Mouse (Mus musculus) forebrain, postnatal 0 days (tissue): Measurements from ENCODE around the gene Rprd1b. TPM values are rescaled to one million over a fixed set of nuclear protein-coding genes. Genes with fewer than 3 reads are reported as not detected.

ENCODE experiments used
- ATAC-seq: fragments of 200-750 bp; cut with Nextera tagmentation; 2 replicates; pipeline ENCODE4 v1.8.0; 2017; ENCODE audit warnings: mild to moderate bottlenecking, moderate library complexity
- DNase-seq: peaks from one replicate; pipeline ENCODE4 v3.0.0-alpha.2; 2015
- H3K27ac ChIP-seq: fragments of 300-500 bp; sonication (generic); 2 replicates; pipeline ENCODE4 v1.5.1; 2014; ENCODE audit warnings: low read depth, mild to moderate bottlenecking, antibody characterized with exemption, low read length, moderate library complexity, mixed read lengths
- H3K27me3 ChIP-seq: fragments of 300-500 bp; sonication (generic); 2 replicates; pipeline ENCODE4 v1.6.1; 2014; ENCODE audit warnings: mild to moderate bottlenecking, low read length, mixed read lengths; ENCODE audit not compliant: insufficient read depth
- H3K36me3 ChIP-seq: fragments of 300-500 bp; sonication (generic); 2 replicates; pipeline ENCODE4 v1.6.1; 2014; ENCODE audit warnings: mild to moderate bottlenecking, moderate library complexity; ENCODE audit not compliant: insufficient read depth
- H3K4me1 ChIP-seq: fragments of 300-500 bp; sonication (generic); 2 replicates; pipeline ENCODE4 v1.6.1; 2014; ENCODE audit warnings: antibody characterized with exemption; ENCODE audit not compliant: insufficient read depth
- H3K4me2 ChIP-seq: fragments of 300-500 bp; sonication (generic); 2 replicates; pipeline ENCODE4 v1.6.1; 2014; ENCODE audit warnings: low read depth, mild to moderate bottlenecking, moderate library complexity
- H3K4me3 ChIP-seq: fragments of 300-500 bp; sonication (generic); 2 replicates; pipeline ENCODE4 v1.5.1; 2014; ENCODE audit warnings: low read depth, low read length, mixed read lengths
- H3K9ac ChIP-seq: fragments of 300-500 bp; sonication (generic); 2 replicates; pipeline ENCODE4 v1.6.1; 2014; ENCODE audit warnings: mild to moderate bottlenecking
- H3K9me3 ChIP-seq: fragments of 300-500 bp; sonication (generic); 2 replicates; pipeline ENCODE4 v1.6.1; 2016; ENCODE audit warnings: low read length
- CTCF ChIP-seq: sonication (generic); IDR thresholded peaks from 2 replicates; pipeline ENCODE4 v1.5.1; 2016; ENCODE audit warnings: antibody characterized with exemption, control low read depth, low read depth
- WGBS: fragments of 180-500 bp; shearing (Covaris S2); extraction: QIAGEN DNeasy Blood & Tissue Kit; methylation state at CpG from one replicate; pipeline ENCODE4 v1.1.7; 2014; 5-methylcytosine and 5-hydroxymethylcytosine counted together
- polyA plus RNA-seq: library from polyadenylated mRNA; unstranded; fragments of >200 nt; fragmentation: Nextera tagmentation; extraction: Ambion mirVana; gene quantifications from 2 replicates; pipeline ENCODE4 v1.2.1, GENCODE M21; 2015
- total RNA-seq: library from RNA; depleted of rRNA; stranded (reverse); fragments of >200 nt; gene quantifications from 2 replicates; pipeline ENCODE4 v1.2.3, GENCODE M21; 2014

Gene Rprd1b
- total and polyA plus RNA-seq, 2 experiments from 2014 or later, result 18.8 to 61.3 TPM

GRCm38 (mm10) chr2:158159376-158160235 lies 131.3 kb downstream of the Rprd1b start:
- no peak overlapping the region for H3K9ac ChIP-seq
- ATAC-seq (no peak), DNase-seq (no peak)
- H3K36me3 ChIP-seq, result no peaks in the 10 kb centered on the region
- no peak overlapping the region for H3K4me2 ChIP-seq
- no peak overlapping the region for H3K27ac ChIP-seq
- H3K4me3 ChIP-seq, result no peak overlapping the region
- no peaks in the 10 kb centered on the region for H3K9me3 ChIP-seq
- no peak for TF ChIP-seq CTCF
- 63% methylated on average over 7 of the region's 7 CpGs for WGBS
- no peaks in the 10 kb centered on the region for H3K4me1 ChIP-seq
- no peaks in the 10 kb centered on the region for H3K27me3 ChIP-seq

DNA sequence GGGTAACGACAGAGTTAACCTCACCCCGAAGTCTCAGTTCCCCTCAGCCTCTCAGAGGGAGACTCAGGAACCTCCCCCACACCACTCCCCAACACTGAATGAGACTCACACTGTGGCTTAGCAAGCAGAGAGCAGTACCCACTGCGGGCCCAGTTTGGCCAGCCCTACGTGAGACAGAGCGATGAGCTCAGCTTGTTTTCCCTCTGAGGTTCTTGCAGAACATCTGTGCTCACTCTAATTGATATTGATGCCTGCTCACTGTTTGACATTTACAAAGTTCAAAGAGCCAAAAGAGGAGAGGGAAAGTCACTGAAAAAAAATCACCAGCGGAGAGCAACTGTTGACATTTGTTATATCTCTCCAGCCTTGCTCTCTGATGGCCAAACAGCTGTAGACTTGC lies 133.5 kb downstream of the Rprd1b start:
- ATAC-seq, result no peak
- no peak for DNase-seq
- H3K4me3 ChIP-seq, result no peak overlapping the region
- H3K9ac ChIP-seq, result no peak overlapping the region
- no peaks in the 10 kb centered on the region for H3K36me3 ChIP-seq
- H3K4me1 ChIP-seq, result no peaks in the 10 kb centered on the region
- 84% methylated on average over 6 of the region's 6 CpGs for WGBS
- TF ChIP-seq CTCF, result no peak
- no peaks in the 10 kb centered on the region for H3K27me3 ChIP-seq
- no peak overlapping the region for H3K27ac ChIP-seq
- H3K9me3 ChIP-seq, result no peaks in the 10 kb centered on the region
- no peak overlapping the region for H3K4me2 ChIP-seq

DNA sequence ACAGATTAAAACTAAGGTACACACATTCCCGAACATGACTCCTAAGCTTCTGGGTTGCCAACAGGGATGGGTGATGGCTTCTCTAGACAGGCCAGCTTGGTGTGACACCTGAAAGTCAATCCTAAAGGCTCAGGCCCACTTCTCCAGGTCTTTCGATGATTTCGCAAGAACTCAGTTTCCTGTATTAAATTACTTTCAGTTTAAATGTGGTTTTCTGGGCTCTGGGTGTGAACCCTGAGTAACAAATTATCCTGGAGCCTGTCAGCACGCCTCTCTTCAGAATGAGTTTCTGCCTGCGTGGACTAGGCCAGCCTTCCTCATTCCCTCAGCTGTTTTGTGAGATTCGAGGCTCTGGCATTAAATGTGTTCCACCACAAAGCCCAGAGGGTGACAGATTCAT lies 134.7 kb downstream of the Rprd1b start:
- H3K4me1 ChIP-seq, result no peaks in the 10 kb centered on the region
- TF ChIP-seq CTCF, result no peak
- DNase-seq, result no peak
- H3K27ac ChIP-seq, result no peak overlapping the region
- no peak overlapping the region for H3K4me2 ChIP-seq
- 82% methylated on average over 6 of the region's 6 CpGs for WGBS
- no peak overlapping the region for H3K9ac ChIP-seq
- H3K4me3 ChIP-seq, result no peak overlapping the region
- no peaks in the 10 kb centered on the region for H3K27me3 ChIP-seq
- no peak for ATAC-seq
- H3K9me3 ChIP-seq, result no peaks in the 10 kb centered on the region
- no peaks in the 10 kb centered on the region for H3K36me3 ChIP-seq

GRCm38 (mm10) chr2:158165776-158166175 lies 137.5 kb downstream of the Rprd1b start:
- Histone ChIP-seq H3K4me3 (no peak overlapping the region), H3K36me3 (no peaks in the 10 kb centered on the region), H3K27ac (no peak overlapping the region), H3K4me1 (no peaks in the 10 kb centered on the region), H3K9ac (no peak overlapping the region), H3K9me3 (no peaks in the 10 kb centered on the region), H3K27me3 (no peaks in the 10 kb centered on the region), H3K4me2 (no peak overlapping the region)
- WGBS, result 72% methylated on average over 4 of the region's 4 CpGs
- DNase-seq (no peak), ATAC-seq (no peak)
- TF ChIP-seq CTCF, result no peak

- H3K27me3 ChIP-seq, result no peaks in the 10 kb centered on the region
- no peaks in the 10 kb centered on the region for H3K9me3 ChIP-seq
- H3K27ac ChIP-seq, result no peak overlapping the region
- 86% methylated on average over 7 of the region's 7 CpGs for WGBS
- no peaks in the 10 kb centered on the region for H3K4me1 ChIP-seq
- DNase-seq (no peak), ATAC-seq (no peak)
- no peak overlapping the region for H3K4me2 ChIP-seq
- TF ChIP-seq CTCF, result no peak
- H3K9ac ChIP-seq, result no peak overlapping the region
- H3K36me3 ChIP-seq, result no peaks in the 10 kb centered on the region
- no peak overlapping the region for H3K4me3 ChIP-seq
Observed at GRCm38 (mm10) chr2:158166628-158167027, 138.3 kb downstream of the Rprd1b start.

GRCm38 (mm10) chr2:158167496-158168205 lies 139.4 kb downstream of the Rprd1b start:
- no peak overlapping the region for H3K27ac ChIP-seq
- H3K4me3 ChIP-seq, result no peak overlapping the region
- no peak for TF ChIP-seq CTCF
- H3K27me3 ChIP-seq, result no peaks in the 10 kb centered on the region
- H3K4me2 ChIP-seq, result no peak overlapping the region
- ATAC-seq (no peak), DNase-seq (no peak)
- H3K9ac ChIP-seq, result no peak overlapping the region
- no peaks in the 10 kb centered on the region for H3K4me1 ChIP-seq
- no peaks in the 10 kb centered on the region for H3K9me3 ChIP-seq
- 68% methylated on average over 9 of the region's 9 CpGs for WGBS
- no peaks in the 10 kb centered on the region for H3K36me3 ChIP-seq

- WGBS, result 63% methylated on average over 8 of the region's 8 CpGs
- DNase-seq (no peak), ATAC-seq (no peak)
- Histone ChIP-seq H3K4me2 (no peak overlapping the region), H3K27ac (no peak overlapping the region), H3K4me3 (no peak overlapping the region), H3K36me3 (no peaks in the 10 kb centered on the region), H3K9ac (no peak overlapping the region), H3K27me3 (no peaks in the 10 kb centered on the region), H3K9me3 (no peaks in the 10 kb centered on the region), H3K4me1 (no peaks in the 10 kb centered on the region)
- TF ChIP-seq CTCF, result no peak
Observed at GRCm38 (mm10) chr2:158168741-158169211, 140.5 kb downstream of the Rprd1b start.
